Mouse (Mus musculus) embryonic fibroblast, embryonic 13.5 days (primary cell): ENCODE measurements around the gene Nav3.

ENCODE experiments used
- CTCF ChIP-seq: IDR thresholded peaks from 2 replicates; pipeline ENCODE4 v1.5.1; 2011; ENCODE audit warnings: mild to moderate bottlenecking, control low read depth, low read length, moderate library complexity, borderline replicate concordance; ENCODE audit not compliant: insufficient read depth
- POLR2A ChIP-seq: IDR thresholded peaks from 2 replicates; pipeline ENCODE4 v1.6.1; 2011; ENCODE audit warnings: low read depth, mild to moderate bottlenecking, control low read depth, low read length, moderate library complexity

DNA sequence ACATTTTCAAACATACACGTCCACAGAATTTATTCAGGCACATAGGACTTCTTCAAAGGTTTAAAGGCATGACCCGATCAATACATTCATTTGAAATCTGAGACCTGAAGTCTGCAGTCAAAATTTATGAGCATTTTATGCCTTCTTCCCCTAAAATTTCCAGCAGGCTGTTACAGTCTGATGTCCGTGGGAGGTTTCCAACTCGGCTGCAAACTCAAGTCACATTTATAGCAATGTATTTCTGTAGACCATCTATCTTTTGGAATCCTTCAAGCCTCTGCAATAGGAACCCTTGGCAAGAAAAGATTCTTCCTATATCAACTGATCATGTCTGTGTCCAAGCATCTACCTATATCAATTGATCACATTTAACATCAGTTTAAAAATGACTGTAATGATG lies 13.4 kb upstream of the Nav3 start:
- TF ChIP-seq CTCF (no peak), POLR2A (no peak)
